8 mouse cellular contexts compared by ENCODE assay signal in the genomic region with DNA sequence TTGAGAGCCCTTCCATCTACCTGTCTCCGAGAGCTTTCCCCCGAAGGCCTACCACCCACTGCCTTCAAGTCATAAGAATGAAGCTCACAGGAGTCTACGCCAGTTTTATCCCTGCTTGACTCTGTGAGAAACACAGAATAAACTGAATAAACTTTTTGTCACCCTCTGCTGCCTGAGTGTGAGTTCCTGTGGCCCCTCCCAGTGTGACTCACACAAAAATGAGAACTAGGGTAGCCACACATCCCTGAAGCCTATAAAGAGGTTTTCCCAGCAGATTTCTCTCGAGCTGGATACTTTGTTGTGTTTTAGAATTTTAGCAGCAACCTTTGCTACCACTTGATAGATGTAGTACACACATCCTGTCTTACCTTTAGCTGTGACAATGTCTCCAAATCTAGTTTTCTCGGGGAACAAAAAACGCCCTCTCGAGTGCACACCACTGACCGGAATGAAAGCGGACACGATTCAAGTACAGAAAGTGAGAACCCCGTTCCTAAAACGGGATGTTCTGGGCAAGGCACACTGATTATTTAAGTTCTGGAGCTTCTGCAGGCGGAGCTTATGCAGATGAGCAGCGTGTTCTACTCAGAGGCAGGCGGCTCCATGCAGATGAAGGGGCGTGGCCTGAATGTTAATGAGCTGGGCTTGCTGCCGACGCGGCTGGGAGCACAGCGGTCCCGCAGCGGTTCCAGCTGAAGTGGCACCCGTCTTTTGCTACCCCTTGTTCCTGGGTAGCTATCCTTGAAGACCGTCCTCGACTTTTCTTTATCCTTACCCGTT. TPM values are rescaled to one million over a fixed set of nuclear protein-coding genes. Genes with fewer than 3 reads are reported as not detected.
A peak's percentile ranks its signal among the peaks of the same experiment; 100 is the strongest.
DNase-seq lines count a peak whose midpoint lies in the region; ATAC-seq and TF ChIP-seq lines count a peak whose summit lies in the region.

Gene Kcnab3 (plus strand): TSS at position 631 of the 780 bp plus-strand sequence.

- H3K27me3 ChIP-seq in embryonic facial prominence, embryonic 15.5 days: peaks cover 22% of the 10 kb centered on the region
- H3K27me3 ChIP-seq in heart, embryonic 11.5 days (ENCODE audit: control insufficient read depth, insufficient read depth, low read length): peaks cover 30% of the 10 kb centered on the region
- peaks cover 6% of the 10 kb centered on the region; the same call in 1 of the 2 replicates for H3K27me3 ChIP-seq in kidney, embryonic 16.5 days (ENCODE audit: insufficient read depth, low read length)
- no peaks in the 10 kb centered on the region for H3K27me3 ChIP-seq in liver, adult 2 months (ENCODE audit: control insufficient read depth, insufficient read depth, low read length)

- H3K36me3 ChIP-seq in embryonic facial prominence, embryonic 15.5 days: 0 out of 2 replicates have a peak, but pooled peaks cover 4% of the 10 kb centered on the region
- no peaks in the 10 kb centered on the region for H3K36me3 ChIP-seq in heart, embryonic 11.5 days (ENCODE audit: control insufficient read depth, insufficient read depth, low read length)
- no peaks in the 10 kb centered on the region for H3K36me3 ChIP-seq in kidney, embryonic 16.5 days (ENCODE audit: insufficient read depth, low read length)
- no peaks in the 10 kb centered on the region for H3K36me3 ChIP-seq in liver, adult 2 months (ENCODE audit: control insufficient read depth, insufficient read depth, low read length)

- ATAC-seq in embryonic facial prominence, embryonic 15.5 days (ENCODE audit: insufficient number of reproducible peaks, low FRiP score, low TSS enrichment, low read depth): peak; percentile 69; the same call in 1 of the 2 replicates
- ATAC-seq in heart, embryonic 11.5 days (replicated peaks; ENCODE audit: insufficient number of reproducible peaks, low FRiP score, low TSS enrichment): peak; percentile 62
- ATAC-seq in kidney, embryonic 16.5 days (ENCODE audit: low FRiP score, low TSS enrichment): peak; percentile 66; the same call in 1 of the 2 replicates
- ATAC-seq in monocyte, adult 5-6 weeks (replicated peaks; ENCODE audit: insufficient number of reproducible peaks, low FRiP score, low TSS enrichment, poor library complexity, severe bottlenecking): peak; percentile 80

- peak; percentile 90 for DNase-seq in 3T3-L1 (ENCODE audit: low read depth, low spot score)
- peak; percentile 92 for DNase-seq in adrenal gland, postnatal 14 days
- peak; percentile 85 for DNase-seq in liver, adult 2 months (ENCODE audit: extremely low read depth, low read depth, low spot score)
- DNase-seq in spleen, postnatal 36 days (ENCODE audit: low spot score in 2 of 2): peak; percentile 91 to 93

- no peaks in the 10 kb centered on the region; the same call in 1 of the 2 replicates for H3K79me2 ChIP-seq in liver, adult 2 months (ENCODE audit: control insufficient read depth, insufficient read depth, low read length)

- no peak for TF ChIP-seq POLR2A in liver, adult 2 months (IDR thresholded peaks at IDR 0.05; ENCODE audit: extremely low read depth, insufficient read depth, low read length)

- no peaks in the 10 kb centered on the region for H3K9me3 ChIP-seq in embryonic facial prominence, embryonic 15.5 days (replicated peaks)
- no peaks in the 10 kb centered on the region for H3K9me3 ChIP-seq in heart, embryonic 11.5 days (replicated peaks; ENCODE audit: control insufficient read depth, low read length)
- H3K9me3 ChIP-seq in kidney, embryonic 16.5 days (ENCODE audit: low read length): no peaks in the 10 kb centered on the region

- TF ChIP-seq CTCF in liver, adult 2 months (IDR thresholded peaks at IDR 0.05; ENCODE audit: low read depth, low read length): no peak

- peak within 1 kb of the TSS; percentile 51 for H3K4me3 ChIP-seq in embryonic facial prominence, embryonic 15.5 days (replicated peaks)
- H3K4me3 ChIP-seq in heart, embryonic 11.5 days (ENCODE audit: low read depth, low read length): peak within 1 kb of the TSS; percentile 49
- peak within 1 kb of the TSS; percentile 53 for H3K4me3 ChIP-seq in kidney, embryonic 16.5 days (ENCODE audit: low read length)
- H3K4me3 ChIP-seq in liver, adult 2 months (ENCODE audit: insufficient read depth, low read depth, low read length): peak within 1 kb of the TSS; percentile 62

- H3K4me2 ChIP-seq in embryonic facial prominence, embryonic 15.5 days (replicated peaks): peak within 1 kb of the TSS; percentile 89
- peak within 1 kb of the TSS; percentile 93 for H3K4me2 ChIP-seq in heart, embryonic 11.5 days
- peak within 1 kb of the TSS; percentile 91 for H3K4me2 ChIP-seq in kidney, embryonic 16.5 days (replicated peaks; ENCODE audit: low read depth, low read length)

- H3K4me1 ChIP-seq in embryonic facial prominence, embryonic 15.5 days: peaks cover 44% of the 10 kb centered on the region
- H3K4me1 ChIP-seq in heart, embryonic 11.5 days (ENCODE audit: control insufficient read depth, insufficient read depth, low read length): peaks cover 34% of the 10 kb centered on the region
- peaks cover 40% of the 10 kb centered on the region for H3K4me1 ChIP-seq in kidney, embryonic 16.5 days (ENCODE audit: insufficient read depth, low read length)
- H3K4me1 ChIP-seq in liver, adult 2 months (ENCODE audit: control insufficient read depth, insufficient read depth, low read length): peaks cover 7% of the 10 kb centered on the region

- WGBS in embryonic facial prominence, embryonic 15.5 days: 11% methylated on average over 26 of the region's 26 CpGs
- WGBS in heart, embryonic 11.5 days (ENCODE audit: insufficient replicate concordance): 10% methylated on average over 26 of the region's 26 CpGs
- WGBS in kidney, embryonic 16.5 days: 11% methylated on average over 26 of the region's 26 CpGs
- WGBS in liver, adult 2 months: 10% methylated on average over 26 of the region's 26 CpGs

- H3K9ac ChIP-seq in embryonic facial prominence, embryonic 15.5 days: peak within 1 kb of the TSS; percentile 37
- peak within 1 kb of the TSS; percentile 75 for H3K9ac ChIP-seq in heart, embryonic 11.5 days (ENCODE audit: low read depth, low read length)
- H3K9ac ChIP-seq in kidney, embryonic 16.5 days (replicated peaks; ENCODE audit: low read length): peak within 1 kb of the TSS; percentile 65
- peak within 1 kb of the TSS; percentile 79 for H3K9ac ChIP-seq in liver, adult 2 months (ENCODE audit: low read depth, low read length)

- peak within 1 kb of the TSS; percentile 48; the same call in 1 of the 2 replicates for H3K27ac ChIP-seq in embryonic facial prominence, embryonic 15.5 days (replicated peaks)
- no peak within 1 kb of the TSS for H3K27ac ChIP-seq in heart, embryonic 11.5 days (ENCODE audit: low read depth, low read length)
- peak within 1 kb of the TSS; percentile 3; the same call in 1 of the 2 replicates for H3K27ac ChIP-seq in kidney, embryonic 16.5 days (ENCODE audit: low read length)
- H3K27ac ChIP-seq in liver, adult 2 months (replicated peaks; ENCODE audit: insufficient read depth, low read depth, low read length): no peak within 1 kb of the TSS; the same call in 1 of the 2 replicates

RNA-seq across cellular contexts. Expression of gene Kcnab3, which starts in this region (rescaled TPM):
- 6.6 and 6.9 TPM in 2 replicates for total RNA-seq in adrenal gland, postnatal 14 days (2021)
- polyA plus RNA-seq in embryonic facial prominence, embryonic 15.5 days (2015; fragmentation: Nextera tagmentation; extraction: Ambion mirVana): 2.8 and 3.0 TPM in 2 replicates
- 0.56 and 0.70 TPM in 2 replicates for polyA plus RNA-seq in heart, embryonic 11.5 days (2014; fragmentation: Nextera tagmentation; extraction: Ambion mirVana)
- polyA plus RNA-seq in kidney, embryonic 16.5 days (2015; fragmentation: Nextera tagmentation; extraction: Ambion mirVana): 3.3 and 3.8 TPM in 2 replicates
- total RNA-seq in liver, adult 2 months (2014; rRNA removed): 0.13 and 0.28 TPM in 2 replicates
- 0.50 and 0.84 TPM in 2 replicates for polyA plus RNA-seq in liver, adult 2 months (2012; rRNA removed)
- total RNA-seq in monocyte, adult 5-6 weeks (2017): 2.0 to 2.3 TPM in 2 of 3 replicates, not detected in the other

Comparison
In these comparisons a context has a peak if more than half of its experiments do, and no peak if none do; other contexts are left out.
1. Peak in ATAC-seq, H3K4me3 ChIP-seq, H3K9ac ChIP-seq and H3K4me2 ChIP-seq in heart, embryonic 11.5 days; RNA of the gene not detected or under 1 TPM.
2. Peak in DNase-seq, H3K4me3 ChIP-seq and H3K9ac ChIP-seq in liver, adult 2 months; RNA of the gene not detected or under 1 TPM.
3. H3K27ac ChIP-seq: peak in embryonic facial prominence, embryonic 15.5 days (single experiment) and kidney, embryonic 16.5 days (single experiment); none in heart, embryonic 11.5 days (single experiment) and liver, adult 2 months (single experiment).
4. Peak in every context shown above with its lines, with median percentiles within 50 percentile points of each other: DNase-seq, ATAC-seq, H3K4me2 ChIP-seq, H3K4me3 ChIP-seq and H3K9ac ChIP-seq.